Mouse (Mus musculus): Measurements from ENCODE around the gene Apbb1.

Apbb1 gene

GRCm38 (mm10) chr7:105527306-105527937 is 54.0 kb downstream of the Apbb1 start:
- in situ Hi-C loops (cut with MboI; ENCODE audit: low sequenced_read_pairs), result loop anchor here (25.0 kb wide), 1 partner anchor 110 kb away; the partner anchor contains the start of genes Arfip2, Gm45799, Timm10b and Trim3

- in situ Hi-C loops (cut with MboI; ENCODE audit: low sequenced_read_pairs), result no loop called here
Observed at GRCm38 (mm10) chr7:105524222-105524621, 57.2 kb downstream of the Apbb1 start.

GRCm38 (mm10) chr7:105520201-105520600 is 61.3 kb downstream of the Apbb1 start:
- in situ Hi-C loops (cut with MboI; ENCODE audit: low sequenced_read_pairs), result no loop called here

- in situ Hi-C loops (cut with MboI; ENCODE audit: low sequenced_read_pairs), result no loop called here
Observed at GRCm38 (mm10) chr7:105519771-105520170, 61.7 kb downstream of the Apbb1 start.

- in situ Hi-C loops (cut with MboI; ENCODE audit: low sequenced_read_pairs), result no loop called here
Observed at GRCm38 (mm10) chr7:105519336-105519735, 62.1 kb downstream of the Apbb1 start.

GRCm38 (mm10) chr7:105516669-105517360 is 64.6 kb downstream of the Apbb1 start:
- in situ Hi-C loops (cut with MboI; ENCODE audit: low sequenced_read_pairs), result no loop called here

GRCm38 (mm10) chr7:105515178-105515577 is 66.3 kb downstream of the Apbb1 start:
- in situ Hi-C loops (cut with MboI; ENCODE audit: low sequenced_read_pairs), result no loop called here

GRCm38 (mm10) chr7:105514561-105514960 is 66.9 kb downstream of the Apbb1 start:
- in situ Hi-C loops (cut with MboI; ENCODE audit: low sequenced_read_pairs), result no loop called here

GRCm38 (mm10) chr7:105513845-105514291 is 67.6 kb downstream of the Apbb1 start:
- in situ Hi-C loops (cut with MboI; ENCODE audit: low sequenced_read_pairs), result no loop called here

GRCm38 (mm10) chr7:105510143-105510542 is 71.3 kb downstream of the Apbb1 start:
- in situ Hi-C loops (cut with MboI; ENCODE audit: low sequenced_read_pairs), result no loop called here

Measured in CH12F3 (cell line).